Mouse (Mus musculus): Measurements from ENCODE around the gene Emc7.

GRCm38 (mm10) chr2:112429665-112430064, 25.1 kb upstream of the Emc7 start:
- TF ChIP-seq CTCF (IDR thresholded peaks at IDR 0.05; ENCODE audit: insufficient read depth, low read length) (no peak), POLR2A (IDR thresholded peaks at IDR 0.05; ENCODE audit: borderline replicate concordance, extremely low read depth, low read depth, low read length) (no peak)

Measured in lung, adult 2 months (tissue).